Mouse (Mus musculus) spleen, postnatal 10 days (tissue): ENCODE data around the gene Jpt1.
"Not testable (repeated sequence)": the region's sequence is repeated elsewhere in the genome, so short reads cannot be mapped to it uniquely, and the experiment has no call there.

Source experiments
- DNase-seq, 2 experiments: peaks; one replicate each; pipeline ENCODE4 v3.0.0; 2021 to 2022; ENCODE audit warnings: low spot score in 2 of 2

Gene Jpt1

DNA sequence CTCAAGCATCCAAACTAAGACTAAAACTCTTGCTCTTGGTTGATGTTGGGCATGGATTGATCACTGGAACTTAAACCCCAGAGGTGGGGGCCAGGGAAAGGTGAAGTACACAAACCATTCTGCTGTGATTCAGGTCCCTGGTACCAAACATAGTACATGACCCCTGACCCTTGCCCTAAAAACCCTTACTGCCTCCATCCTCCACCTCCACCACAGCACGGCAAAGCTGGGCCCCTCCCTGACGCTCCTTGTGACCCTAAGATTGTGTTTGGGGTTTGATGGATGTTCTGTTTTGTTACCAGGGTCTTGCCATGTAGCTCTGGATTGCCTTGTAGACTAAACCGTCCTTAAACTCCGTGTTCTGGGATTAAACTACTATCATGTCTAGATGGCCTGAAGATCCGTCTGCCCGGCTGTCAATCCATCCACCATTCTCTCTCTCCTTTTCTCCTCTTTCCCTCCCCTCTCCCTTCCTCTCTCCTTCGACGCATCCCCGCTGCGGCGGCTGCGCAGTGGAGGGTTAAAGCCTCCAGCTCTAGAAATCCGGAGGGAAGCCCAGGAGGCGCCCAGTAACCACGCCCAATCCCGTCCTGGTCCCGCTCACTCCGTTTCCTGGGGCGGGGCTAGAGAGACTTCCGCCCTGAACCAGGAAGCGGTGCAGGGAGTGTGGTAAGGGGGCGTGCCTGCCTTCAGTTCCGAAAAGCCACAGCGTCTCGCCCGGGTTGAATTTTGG lies 39.0 kb downstream of the Jpt1 start, which contains the start of gene Armc7:
TSS of gene Armc7 (plus strand) at position 643 of the 733 bp plus-strand sequence.
- peak; percentile 88 to 93 for DNase-seq

DNA sequence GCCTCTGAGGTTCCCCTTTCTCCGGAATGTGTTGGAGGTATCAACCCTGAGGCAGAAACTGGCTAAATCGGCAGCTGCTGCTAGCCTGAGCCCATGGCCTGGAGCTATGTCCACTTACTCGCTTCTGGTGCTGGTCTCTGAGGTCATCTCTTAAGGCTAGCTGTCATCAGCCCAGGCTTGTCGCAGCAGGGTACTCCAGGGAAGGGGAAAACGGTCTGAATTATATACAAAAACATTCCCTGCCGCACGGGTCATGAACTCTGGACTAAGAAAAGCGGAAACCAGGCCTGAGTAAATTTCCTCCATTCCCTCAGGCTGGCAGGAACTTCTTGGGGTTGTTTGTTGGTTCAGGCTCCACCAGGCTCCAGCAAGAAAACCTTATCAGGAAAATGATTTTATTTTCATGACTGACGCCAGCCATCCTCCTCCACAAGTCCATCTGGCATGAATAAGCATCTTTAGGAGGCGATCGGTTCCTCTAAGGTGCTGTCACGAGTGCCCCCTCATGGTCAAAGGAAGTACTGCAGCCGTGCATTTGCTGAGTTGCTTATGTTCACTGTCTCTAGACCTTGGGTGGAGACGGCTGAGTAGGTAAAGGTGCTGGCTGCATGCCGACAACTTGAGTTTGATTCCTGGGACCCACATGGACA lies 40.4 kb downstream of the Jpt1 start:
- DNase-seq = peak; percentile 95 to 96

DNA sequence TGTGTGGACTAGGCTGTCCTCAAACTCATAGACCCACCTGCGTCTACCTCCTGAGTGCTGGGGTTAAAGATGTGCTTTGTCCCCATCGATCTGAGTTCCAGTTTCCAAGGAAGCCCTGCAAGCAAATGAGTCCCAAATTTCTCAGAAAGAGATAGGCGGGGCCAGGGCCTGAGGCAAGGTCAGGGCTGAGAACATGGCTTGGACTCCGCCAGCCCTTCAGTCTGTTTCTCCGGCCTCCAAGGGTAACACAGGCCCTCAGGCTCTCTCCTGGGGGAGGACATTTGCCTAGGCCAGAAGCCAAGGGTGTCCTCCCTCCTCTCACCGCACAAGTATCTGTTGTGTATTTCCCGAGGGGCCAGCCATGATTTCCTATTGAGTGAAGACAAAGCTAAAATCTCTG lies 42.0 kb downstream of the Jpt1 start:
- DNase-seq = no peak

DNA sequence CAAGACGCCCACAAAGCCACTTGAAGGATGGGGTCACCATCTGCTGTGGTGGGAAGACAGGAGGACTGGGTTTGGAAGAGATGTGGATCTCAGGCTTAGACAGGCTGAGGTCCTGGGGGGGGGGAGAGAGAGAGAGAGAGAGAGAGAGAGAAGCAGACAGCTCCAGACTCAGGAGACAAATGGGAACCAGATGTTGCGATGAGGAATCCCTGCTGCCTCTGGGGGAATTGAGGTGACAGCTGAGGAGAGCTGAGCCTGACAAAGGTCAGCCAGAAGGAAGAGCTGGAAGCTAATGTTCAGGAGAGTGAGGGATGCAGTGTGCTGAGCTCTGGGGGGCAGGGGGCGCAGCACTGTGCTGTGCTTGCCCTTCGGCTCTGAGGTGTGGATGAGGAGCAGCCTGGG lies 47.0 kb downstream of the Jpt1 start:
- DNase-seq = no peak

DNA sequence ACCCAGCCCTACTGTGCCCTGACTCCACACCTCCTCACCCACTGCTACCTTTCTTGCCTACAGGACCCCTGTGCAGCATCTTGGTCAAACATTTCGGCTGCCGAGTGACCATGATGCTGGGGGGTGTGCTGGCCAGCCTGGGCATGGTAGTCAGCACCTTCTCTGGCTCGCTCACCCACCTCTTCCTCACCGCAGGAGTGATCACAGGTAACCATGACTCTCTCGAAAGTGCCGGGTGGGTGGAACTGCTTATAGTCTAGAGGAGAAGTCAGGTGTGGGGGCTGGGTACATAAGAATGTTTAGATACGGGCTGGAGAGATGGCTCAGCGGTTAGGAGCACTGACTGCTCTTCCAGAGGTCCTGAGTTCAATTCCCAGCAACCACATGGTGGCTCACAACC lies 49.3 kb downstream of the Jpt1 start:
- no peak for DNase-seq

DNA sequence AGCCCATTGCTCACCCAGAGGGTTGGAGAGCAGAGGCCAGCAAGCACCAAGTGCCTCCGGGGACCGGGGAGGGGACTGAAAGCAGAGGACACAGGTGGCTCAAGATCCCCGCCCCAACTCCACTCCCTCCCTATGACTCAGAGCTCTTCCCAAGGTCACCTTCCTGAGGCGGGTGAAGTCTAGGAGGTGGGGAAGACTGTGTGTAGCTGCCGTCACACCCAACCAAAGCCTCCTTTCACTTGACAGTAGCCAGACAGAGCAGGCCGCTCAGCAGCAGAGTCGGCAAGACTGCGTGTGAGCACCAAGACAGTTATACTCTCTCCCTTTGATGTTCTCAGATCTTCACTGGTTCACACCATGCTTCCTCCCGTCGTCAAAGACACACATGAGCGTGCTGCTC lies 50.8 kb downstream of the Jpt1 start:
- no peak for DNase-seq

DNA sequence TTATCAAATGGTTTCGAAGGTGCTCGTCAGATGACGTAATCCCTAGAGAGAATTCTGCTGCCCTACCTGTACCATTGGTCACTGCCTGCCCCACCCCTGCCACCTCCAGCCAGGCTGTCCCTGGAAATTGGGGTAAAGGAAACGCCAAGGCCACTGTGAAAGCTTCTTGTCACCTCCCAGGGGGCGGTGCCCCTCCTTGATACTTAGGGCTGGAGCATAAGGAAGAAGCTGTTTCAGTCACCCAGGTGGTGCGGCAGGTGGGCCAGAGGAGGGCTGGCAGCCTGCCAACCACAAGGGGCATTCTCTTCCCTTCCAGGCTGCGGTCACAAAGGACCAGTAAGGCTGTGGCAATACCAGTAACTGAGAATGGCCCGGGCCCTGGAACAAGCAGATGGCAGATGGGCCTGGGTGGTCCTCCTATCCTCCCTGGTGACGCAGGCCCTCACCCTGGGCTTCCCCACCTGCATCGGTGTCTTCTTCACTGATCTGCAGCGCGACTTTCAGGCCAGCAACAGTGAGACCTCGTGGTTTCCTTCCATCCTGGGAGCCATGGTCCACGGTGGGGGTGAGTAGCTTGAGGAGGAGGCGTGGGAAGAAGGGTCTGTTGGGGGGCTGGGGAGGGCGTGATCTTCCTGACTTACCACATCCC lies 51.8 kb downstream of the Jpt1 start, which contains the start of gene Slc16a5:
TSS of gene Slc16a5 (plus strand) at position 232 of the 649 bp plus-strand sequence.
- DNase-seq = no peak

DNA sequence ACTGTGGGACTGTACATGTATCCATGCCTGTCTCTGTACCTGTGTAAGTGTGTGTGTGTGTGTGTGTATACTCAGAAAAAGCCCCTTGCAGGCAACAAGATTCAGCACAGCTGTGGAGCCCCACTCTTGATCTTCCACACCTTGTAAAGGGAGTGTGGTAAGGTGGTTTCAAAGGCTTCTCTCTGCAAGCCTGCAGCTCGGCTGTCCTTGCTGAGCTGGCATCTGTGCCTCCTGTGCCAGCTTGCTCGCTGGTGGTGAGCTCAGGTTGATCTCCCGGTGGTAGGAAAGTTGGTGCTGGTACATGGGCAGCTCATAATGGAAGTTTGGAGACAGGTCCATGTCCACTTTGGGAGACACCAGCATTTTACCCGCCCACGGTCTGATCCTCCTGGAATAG lies 52.3 kb downstream of the Jpt1 start:
- no peak for DNase-seq

DNA sequence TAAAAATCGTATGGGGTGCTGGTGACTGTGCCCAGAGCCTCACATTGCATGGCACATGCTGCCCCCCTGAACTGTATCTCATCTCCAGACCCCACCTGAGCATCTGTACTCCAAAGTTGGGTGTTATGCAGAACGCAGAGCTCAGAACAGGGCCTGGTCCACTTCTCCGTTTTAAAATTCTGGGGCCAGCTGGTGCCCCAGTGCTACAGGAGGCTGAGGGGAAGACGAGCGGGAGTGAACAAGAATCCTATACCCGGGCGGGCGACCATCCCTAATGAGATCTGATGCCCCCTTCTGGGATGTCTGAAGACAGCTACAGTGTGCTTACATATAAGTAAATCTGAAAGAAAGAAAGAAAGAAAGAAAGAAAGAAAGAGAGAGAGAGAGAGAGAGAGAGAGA lies 53.2 kb downstream of the Jpt1 start:
- DNase-seq = no peak

DNA sequence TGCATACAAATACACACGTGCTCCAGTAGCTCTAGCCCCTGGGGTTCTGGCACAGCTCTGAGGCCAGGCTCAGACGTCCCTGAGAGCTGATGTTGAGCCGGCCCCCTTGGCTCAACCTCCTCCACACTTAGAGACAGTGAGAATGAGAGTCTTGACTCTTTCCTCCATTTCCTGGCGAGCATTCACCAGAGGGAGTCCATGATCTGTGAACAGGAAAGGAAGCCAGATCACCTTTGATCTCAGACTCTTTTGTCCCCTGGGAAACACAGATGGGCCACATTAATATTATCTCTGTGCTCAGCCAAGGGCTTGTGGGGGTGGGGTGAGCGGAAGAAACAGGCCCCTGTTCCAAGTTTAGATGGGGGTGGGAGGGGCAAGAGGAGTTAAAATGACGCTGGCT lies 56.8 kb downstream of the Jpt1 start:
- no peak for DNase-seq

DNA sequence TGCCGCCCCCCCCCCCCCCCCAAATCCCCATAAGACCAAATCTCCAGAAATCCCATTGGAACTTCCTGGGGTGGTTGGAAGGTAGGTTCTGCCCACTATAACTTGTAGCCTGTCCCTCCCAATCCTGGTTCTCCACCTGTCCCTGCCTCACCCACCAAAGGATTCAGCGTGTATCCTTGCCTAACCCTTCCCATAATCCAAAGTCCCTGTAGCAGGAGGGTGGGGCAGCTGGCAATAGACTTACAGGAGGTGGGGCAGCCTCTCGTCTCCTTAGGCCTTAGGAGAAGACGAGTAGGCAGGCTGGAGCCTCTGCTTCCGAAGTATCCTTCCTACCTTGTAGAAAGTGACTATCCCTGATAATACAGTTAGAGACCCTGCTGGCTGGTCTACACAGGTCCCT lies 58.0 kb downstream of the Jpt1 start:
- DNase-seq = no peak

DNA sequence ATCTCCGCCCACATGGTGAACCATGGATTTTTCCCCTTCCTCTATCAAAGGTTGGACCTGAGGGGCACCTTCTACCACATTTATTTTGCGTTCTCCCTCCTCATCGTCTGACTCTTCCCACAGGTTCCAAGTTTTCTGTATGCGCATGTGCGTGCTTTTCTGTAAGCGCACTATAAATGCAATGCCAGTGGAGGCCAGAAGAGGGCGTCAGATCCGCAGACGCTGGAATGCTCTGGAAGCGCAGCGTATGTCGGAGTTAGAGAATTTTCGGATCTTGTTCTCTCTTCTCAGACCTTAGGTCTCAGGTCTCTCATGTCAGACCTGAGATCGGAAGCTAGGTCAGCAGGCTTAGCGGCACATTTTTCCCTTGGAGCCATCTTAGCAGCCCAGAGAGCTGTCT lies 58.6 kb downstream of the Jpt1 start:
- no peak for DNase-seq

DNA sequence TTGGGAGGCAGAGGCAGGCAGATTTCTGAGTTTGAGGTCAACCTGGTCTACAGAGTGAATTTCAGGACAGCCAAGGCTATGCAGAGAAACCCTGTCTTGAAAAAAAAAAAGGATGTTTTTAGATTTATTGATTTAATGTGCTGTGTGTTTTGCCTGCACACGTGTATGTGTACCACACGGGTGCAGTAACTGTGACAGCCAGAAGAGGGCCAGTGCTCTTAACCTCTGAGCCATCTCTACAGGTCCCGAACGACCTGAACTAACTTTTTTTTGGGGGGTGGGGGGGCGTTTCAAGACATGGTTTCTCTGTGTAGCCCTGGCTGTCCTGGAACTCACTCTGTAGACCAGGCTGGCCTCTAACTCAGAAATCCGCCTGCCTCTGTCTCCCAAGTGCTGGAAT lies 59.4 kb downstream of the Jpt1 start:
- DNase-seq = not testable (repeated sequence)

DNA sequence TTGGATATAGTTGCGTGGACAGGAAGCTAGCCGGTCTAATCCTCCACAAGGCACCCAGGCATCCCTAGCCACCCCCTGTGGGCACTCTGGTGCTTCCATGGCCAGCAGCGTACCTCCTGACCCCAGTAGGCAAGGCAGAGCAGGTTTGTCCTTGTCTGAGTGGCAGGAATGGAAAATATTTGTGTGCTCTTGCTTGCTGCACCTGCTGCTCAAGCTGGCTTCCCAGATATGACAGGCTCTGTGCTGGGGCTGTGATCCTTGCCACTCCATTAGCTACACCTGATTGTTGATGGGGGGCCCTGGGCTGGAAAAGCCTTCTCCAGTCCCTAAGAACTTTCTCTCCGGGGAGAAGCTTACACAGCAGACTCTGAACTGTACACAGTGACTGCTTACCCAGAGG lies 60.9 kb downstream of the Jpt1 start:
- DNase-seq = no peak

DNA sequence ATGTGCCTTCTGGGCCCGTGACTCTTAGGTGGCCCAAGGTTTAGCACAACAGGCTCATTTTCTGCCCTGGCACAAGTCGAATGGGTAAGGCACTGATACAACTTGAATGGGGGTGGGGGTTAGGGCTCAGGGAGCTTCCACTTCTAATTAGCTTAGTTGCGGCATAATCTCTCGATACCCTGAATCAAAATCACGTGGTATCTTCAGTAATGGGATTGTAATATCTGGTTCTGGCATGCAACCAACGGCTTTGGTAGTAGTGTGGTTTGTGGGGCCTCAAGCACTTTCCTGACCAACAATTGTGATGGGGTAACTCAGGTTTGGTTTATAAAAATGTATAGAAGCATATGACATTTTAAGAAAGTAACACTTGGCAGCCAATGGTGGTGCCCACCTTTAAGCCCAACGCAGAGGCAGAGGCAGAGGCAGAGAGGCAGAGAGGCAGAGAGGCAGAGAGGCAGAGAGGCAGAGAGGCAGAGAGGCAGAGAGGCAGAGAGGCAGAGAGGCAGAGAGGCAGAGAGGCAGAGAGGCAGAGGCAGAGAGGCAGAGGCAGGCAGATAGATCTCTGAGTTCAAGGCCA lies 61.8 kb downstream of the Jpt1 start:
- no peak for DNase-seq

DNA sequence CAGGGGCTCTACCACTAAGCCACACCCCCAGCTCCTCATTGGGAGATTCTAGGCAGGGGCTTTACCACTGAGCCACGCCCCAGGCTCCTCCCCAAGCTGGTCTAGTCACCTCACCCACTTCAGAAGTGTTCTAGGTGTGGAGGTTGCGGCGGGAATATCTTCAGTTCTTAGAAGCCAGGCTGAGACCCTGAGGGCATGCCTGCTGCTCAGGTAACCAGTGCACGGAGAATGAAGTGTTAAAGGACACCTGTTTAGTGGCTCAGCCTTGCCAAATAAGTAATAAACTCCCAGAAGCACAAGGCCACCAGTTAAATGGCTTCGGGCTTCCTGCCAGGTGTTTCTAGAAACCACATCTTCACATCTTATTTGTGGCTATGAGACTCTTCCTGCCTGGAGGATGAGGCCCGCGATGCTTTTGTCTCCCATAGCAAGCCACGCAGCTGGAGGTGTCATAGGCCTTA lies 62.4 kb downstream of the Jpt1 start:
- peak in 1 of 2 experiments; percentile 36 for DNase-seq

DNA sequence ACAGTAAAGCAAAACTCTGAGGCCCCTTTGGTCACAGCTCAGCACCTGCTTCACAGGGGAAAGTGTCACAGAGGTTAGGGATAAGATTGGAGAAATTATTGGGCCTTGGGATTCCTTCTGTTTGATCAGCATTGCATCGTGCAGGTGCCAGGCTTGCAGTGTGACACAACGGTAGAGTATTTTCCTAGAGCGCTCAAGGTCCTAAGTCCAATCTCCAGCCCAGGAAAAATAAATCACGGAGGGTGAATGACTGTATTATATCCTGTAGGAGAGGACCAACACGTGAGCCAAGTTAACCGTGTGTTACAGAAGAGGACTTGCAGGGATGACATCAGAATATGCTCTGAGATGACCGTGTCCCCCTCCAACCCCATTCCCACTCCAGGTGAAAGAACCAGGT lies 64.0 kb downstream of the Jpt1 start:
- DNase-seq = no peak

DNA sequence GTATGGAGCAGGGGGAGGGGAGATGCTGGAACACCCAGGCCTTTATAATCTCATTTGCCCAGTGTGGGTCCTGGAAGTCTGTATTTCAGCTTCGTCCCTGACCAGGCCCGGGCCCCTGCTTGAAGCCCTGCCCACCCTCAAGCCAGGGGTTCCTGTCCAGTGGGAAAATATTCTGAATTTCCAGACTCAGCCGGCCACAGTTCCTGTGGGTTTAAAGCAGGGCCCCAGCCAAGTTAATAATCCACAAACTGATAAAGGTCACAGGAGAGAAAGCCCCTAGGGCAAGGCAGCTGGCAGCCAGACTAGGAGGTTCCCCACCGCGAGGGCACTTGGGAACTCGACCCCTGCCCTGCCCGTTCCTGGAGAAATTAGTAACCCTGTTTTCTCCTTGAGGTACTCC lies 65.2 kb downstream of the Jpt1 start:
- no peak for DNase-seq

DNA sequence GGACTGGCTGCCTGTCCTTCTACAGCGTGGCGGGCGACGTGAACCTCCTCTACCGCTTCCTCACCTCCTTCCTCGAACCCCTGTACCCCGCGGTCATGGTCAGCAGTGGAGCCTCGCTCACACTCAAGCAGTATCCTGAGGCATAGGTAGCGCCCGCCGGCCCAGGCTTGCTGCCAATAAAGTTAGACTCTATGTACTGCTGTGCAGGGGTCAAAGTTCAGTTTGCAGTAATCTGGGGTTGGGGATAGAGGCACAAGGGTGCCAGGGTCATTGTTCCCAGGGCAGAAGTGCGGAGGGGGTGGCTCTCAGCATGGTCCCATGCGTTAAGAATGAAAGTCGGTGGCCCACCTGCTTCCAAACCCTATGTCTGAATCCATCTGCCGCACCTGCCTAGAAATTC lies 66.1 kb downstream of the Jpt1 start:
- no peak for DNase-seq
